Mouse (Mus musculus) erythroblast, embryonic 14.5 days (primary cell): Measurements from ENCODE around the gene Smim22.

Source experiments
- GATA1 ChIP-seq: IDR thresholded peaks from 2 replicates; pipeline ENCODE4 v1.6.1; 2012; ENCODE audit warnings: low read length, inconsistent platforms, mixed read lengths
- TAL1 ChIP-seq: IDR thresholded peaks from 3 replicates; pipeline ENCODE4 v1.6.1; 2012; ENCODE audit warnings: low read length, inconsistent platforms, mixed read lengths

GRCm38 (mm10) chr16:5000611-5001010 lies 6.5 kb upstream of the Smim22 start:
- TF ChIP-seq TAL1 (no peak), GATA1 (no peak)
